Mouse (Mus musculus) bone marrow, adult 2 months (tissue): ENCODE measurements at regions not wholly inside any gene's neighbourhood (a gene's known extent, or its start where the extent isn't known, plus 50 kb on each side); places are given as distances from the start of the nearest gene placed in this dataset.

Source experiments
- H3K27ac ChIP-seq: fragments of 200-500 bp; 2 replicates; pipeline ENCODE4 v1.5.1; 2012; ENCODE audit warnings: low read depth, mild to moderate bottlenecking, control low read depth, inconsistent platforms, low read length; ENCODE audit not compliant: control insufficient read depth, poor library complexity, insufficient read depth
- H3K4me1 ChIP-seq: fragments of 200-500 bp; 2 replicates; pipeline ENCODE4 v1.6.1; 2011; ENCODE audit warnings: low read length; ENCODE audit not compliant: control insufficient read depth, insufficient read depth
- H3K4me3 ChIP-seq: fragments of 200-500 bp; replicated peaks from 2 replicates; pipeline ENCODE3; 2011; ENCODE audit warnings: mild to moderate bottlenecking, low read depth, low read length, control low read depth; ENCODE audit not compliant: control insufficient read depth
- CTCF ChIP-seq: fragments of 200-500 bp; IDR thresholded peaks from 2 replicates; pipeline ENCODE4 v1.5.1; 2011; ENCODE audit warnings: low read length, control low read depth; ENCODE audit not compliant: control insufficient read depth, insufficient read depth
- POLR2A ChIP-seq: fragments of 200-500 bp; IDR thresholded peaks from 2 replicates; pipeline ENCODE4 v1.6.1; 2011; ENCODE audit warnings: low read depth, mild to moderate bottlenecking, control low read depth, low read length, borderline replicate concordance; ENCODE audit not compliant: control insufficient read depth
- WGBS: fragments of 180-500 bp; shearing (Covaris S2); methylation state at CpG from one replicate; pipeline ENCODE4 v1.1.7; 2018; 5-methylcytosine and 5-hydroxymethylcytosine counted together

DNA sequence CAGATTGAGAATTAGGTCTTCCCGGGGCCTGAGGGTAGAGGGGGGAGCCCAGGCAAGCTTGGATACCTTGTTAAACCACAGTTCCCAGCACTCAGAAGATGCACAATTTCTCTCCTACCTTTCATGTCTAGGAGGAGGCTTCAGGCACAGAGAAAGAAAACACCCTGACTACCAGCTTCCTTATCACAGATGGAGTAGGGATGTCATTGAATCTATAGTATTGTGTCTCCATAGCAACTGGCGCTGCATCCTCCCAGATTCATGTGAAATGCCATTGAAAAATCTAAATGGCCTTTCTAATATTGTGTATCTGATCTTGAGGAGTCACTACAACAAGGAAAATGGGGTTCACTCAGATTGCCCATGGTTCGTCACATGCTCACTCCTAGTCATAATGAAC lies 88.8 kb upstream of the Zkscan2 start:
- no peaks in the 10 kb centered on the region for H3K4me1 ChIP-seq

DNA sequence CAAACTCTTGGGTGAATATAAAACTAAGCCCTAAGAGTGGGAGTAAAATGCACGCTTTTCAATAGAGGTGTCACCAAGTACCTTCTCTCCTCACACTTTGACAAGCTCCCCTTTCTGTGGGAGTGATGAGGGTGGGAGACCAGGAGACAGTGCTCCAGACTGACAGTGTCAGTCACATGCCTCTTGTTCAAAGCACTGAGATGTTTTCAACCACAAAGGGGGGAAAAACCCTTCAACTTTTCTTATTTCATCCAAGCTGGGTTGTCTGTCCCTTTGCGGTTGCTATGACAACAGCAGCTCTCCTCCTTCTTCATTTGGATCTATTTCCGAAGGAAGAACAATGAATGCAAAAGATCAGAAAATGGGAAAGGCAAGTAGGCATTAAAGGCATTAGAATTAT lies 73.5 kb upstream of the Zkscan2 start:
- 60% methylated on average over 3 of the region's 3 CpGs for WGBS
- no peaks in the 10 kb centered on the region for H3K4me1 ChIP-seq
- TF ChIP-seq CTCF (no peak), POLR2A (no peak)

More for the DNA sequence above, 88.8 kb upstream of the Zkscan2 start:
- no peak overlapping the region for H3K27ac ChIP-seq
- no peak for TF ChIP-seq POLR2A
- no peak for TF ChIP-seq CTCF
- H3K4me3 ChIP-seq: no peak overlapping the region
- 56% methylated on average over 3 of the region's 3 CpGs for WGBS

DNA sequence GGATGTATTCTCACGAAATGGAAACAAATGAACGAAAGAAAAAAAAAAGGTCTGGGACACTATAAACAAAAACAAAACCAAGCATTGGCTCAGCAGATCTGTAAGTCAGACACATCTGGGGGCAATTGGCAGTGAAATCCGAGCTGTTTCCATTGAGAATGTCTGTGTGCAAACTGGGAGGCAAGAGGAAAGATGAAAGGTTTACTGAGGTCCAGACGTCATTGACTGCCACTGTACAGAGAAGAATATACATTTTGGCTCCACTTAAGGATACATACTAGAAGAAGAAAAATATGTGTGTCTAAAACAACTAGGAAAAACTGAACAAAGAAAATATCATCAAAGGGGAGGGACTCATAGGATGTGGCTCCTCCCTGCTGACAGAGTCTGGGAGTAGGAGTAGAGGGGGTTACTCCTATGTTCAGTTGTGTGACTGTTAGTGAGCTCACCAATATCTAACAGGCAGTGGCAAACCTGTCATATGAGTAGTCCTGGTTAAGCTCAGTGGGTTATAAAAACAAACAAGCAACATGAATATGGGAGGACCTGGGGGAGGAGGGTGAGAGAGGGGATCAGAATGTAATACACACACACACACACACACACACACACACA lies 72.2 kb upstream of the Zkscan2 start:
- WGBS: 50% methylated on average over 4 of the region's 4 CpGs
- Histone ChIP-seq H3K27ac (no peak overlapping the region), H3K4me1 (no peaks in the 10 kb centered on the region), H3K4me3 (no peak overlapping the region)
- TF ChIP-seq CTCF: no peak
- TF ChIP-seq POLR2A: no peak

More for the DNA sequence above, 73.5 kb upstream of the Zkscan2 start:
- no peak overlapping the region for H3K4me3 ChIP-seq
- H3K27ac ChIP-seq: no peak overlapping the region

DNA sequence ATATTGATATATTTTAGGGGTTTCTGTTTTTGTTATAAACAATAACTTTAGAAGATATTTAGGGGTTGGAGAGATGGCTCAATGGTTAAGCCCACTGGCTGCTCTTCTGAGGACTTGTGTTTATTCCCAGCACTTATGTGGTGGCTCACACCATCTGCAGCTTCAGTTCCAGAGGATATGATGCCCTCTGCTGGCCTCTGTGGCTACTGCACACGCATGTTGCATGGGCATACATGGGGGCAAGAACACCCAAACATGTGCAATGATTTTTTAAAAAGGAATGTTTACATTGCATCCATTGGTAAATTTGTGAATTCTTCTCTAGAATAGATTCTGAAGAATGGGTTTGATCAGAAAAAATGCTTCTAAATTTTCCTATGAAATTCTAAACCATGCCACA lies 66.0 kb upstream of the Zkscan2 start:
- H3K4me1 ChIP-seq: no peaks in the 10 kb centered on the region
- no peak for TF ChIP-seq POLR2A
- peak; percentile 16; the same call in 1 of the 2 replicates for TF ChIP-seq CTCF
- 30% methylated on average over 1 of the region's 1 CpGs for WGBS
- no peak overlapping the region for H3K27ac ChIP-seq
- H3K4me3 ChIP-seq: no peak overlapping the region

DNA sequence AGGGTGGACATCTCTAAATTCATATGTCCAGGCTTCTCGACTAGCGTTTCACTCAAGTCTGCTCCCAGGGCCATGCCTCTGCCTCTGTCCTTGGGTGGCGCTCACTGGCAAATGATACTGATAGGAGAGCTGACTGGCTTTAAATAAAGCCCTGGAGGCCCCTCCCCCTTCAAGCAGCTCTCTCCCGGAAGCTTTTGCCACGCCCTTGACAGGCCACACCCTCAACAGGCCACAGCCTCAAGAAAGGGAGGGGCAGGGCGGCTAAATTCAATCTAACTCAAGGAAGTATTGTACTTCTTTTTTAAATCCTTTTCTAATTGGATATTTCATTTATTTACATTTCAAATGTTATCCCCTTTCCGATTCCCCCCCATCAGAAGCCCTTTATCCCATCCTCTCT lies 59.3 kb upstream of the Zkscan2 start:
- no peaks in the 10 kb centered on the region for H3K4me1 ChIP-seq
- H3K27ac ChIP-seq: no peak overlapping the region
- TF ChIP-seq CTCF (no peak), POLR2A (no peak)
- H3K4me3 ChIP-seq: no peak overlapping the region
- WGBS: 70% methylated on average over 7 of the region's 7 CpGs
